Mouse (Mus musculus): ENCODE results near the gene Zic2.

DNA sequence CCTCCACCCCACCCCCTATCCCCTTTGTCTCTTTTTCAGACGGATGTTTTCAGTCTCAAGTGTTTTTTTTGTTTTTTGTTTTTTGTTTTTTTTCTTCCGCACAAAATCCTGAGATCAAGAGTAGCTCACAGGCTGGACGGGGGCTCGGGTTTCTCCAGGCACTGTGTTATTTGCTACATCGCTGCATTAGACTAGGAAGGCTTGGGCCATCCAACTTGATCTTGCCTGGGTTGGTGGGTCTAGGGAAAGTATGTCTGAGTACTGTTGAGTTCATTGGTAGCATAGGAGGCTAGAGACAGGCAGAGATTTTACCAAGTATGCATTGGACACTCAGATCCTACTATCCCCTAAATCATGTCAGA lies 7.8 kb downstream of the Zic2 start:
- TF ChIP-seq CTCF (IDR thresholded peaks at IDR 0.05; ENCODE audit: low read depth, low read length) (no peak), GATA2 (IDR thresholded peaks at IDR 0.05; ENCODE audit: borderline replicate concordance, low read depth, low read length) (no peak), TAL1 (conservative IDR thresholded peaks at IDR 0.05; ENCODE audit: low read depth, low read length) (no peak), POLR2AphosphoS5 (IDR thresholded peaks at IDR 0.05; ENCODE audit: insufficient replicate concordance, low read depth, low read length) (no peak)
